Mouse (Mus musculus) testis, adult 2 months (tissue): ENCODE results near the gene Cdv3. TPM values are rescaled to one million over a fixed set of nuclear protein-coding genes. Genes with fewer than 3 reads are reported as not detected.

Experiments
- H3K27ac ChIP-seq: fragments of 200-500 bp; 2 replicates; pipeline ENCODE4 v1.5.1; 2012; ENCODE audit warnings: low read depth, low read length; ENCODE audit not compliant: control insufficient read depth, insufficient read depth
- H3K27me3 ChIP-seq: fragments of 200-500 bp; 2 replicates; pipeline ENCODE4 v1.6.1; 2012; ENCODE audit warnings: mild to moderate bottlenecking, low read length, moderate library complexity; ENCODE audit not compliant: control insufficient read depth, insufficient read depth
- H3K36me3 ChIP-seq: fragments of 200-500 bp; 2 replicates; pipeline ENCODE4 v1.6.1; 2012; ENCODE audit warnings: mild to moderate bottlenecking, low read length; ENCODE audit not compliant: control insufficient read depth, insufficient read depth
- H3K4me1 ChIP-seq: fragments of 200-500 bp; 2 replicates; pipeline ENCODE4 v1.6.1; 2012; ENCODE audit warnings: low read length; ENCODE audit not compliant: control insufficient read depth, insufficient read depth
- H3K4me3 ChIP-seq: fragments of 200-500 bp; 2 replicates; pipeline ENCODE4 v1.5.1; 2012; ENCODE audit warnings: low read depth, mild to moderate bottlenecking, low read length, moderate library complexity, mixed read lengths; ENCODE audit not compliant: control insufficient read depth
- CTCF ChIP-seq: fragments of 200-500 bp; IDR thresholded peaks from 2 replicates; pipeline ENCODE4 v1.5.1; 2012; ENCODE audit warnings: low read depth, mild to moderate bottlenecking, inconsistent platforms, low read length, moderate library complexity; ENCODE audit not compliant: control insufficient read depth, insufficient read depth, insufficient replicate concordance
- POLR2A ChIP-seq: fragments of 200-500 bp; IDR thresholded peaks from 2 replicates; pipeline ENCODE4 v1.6.1; 2012; ENCODE audit warnings: low read depth, mild to moderate bottlenecking, inconsistent platforms, low read length, moderate library complexity; ENCODE audit not compliant: control insufficient read depth
- polyA plus RNA-seq: library from polyadenylated mRNA; depleted of rRNA; stranded (reverse); fragments of >200 nt; gene quantifications from 2 replicates; pipeline ENCODE4 v1.2.3, GENCODE M21; 2012; rRNA removed

Gene Cdv3
- polyA plus RNA-seq, result 229 and 317 TPM in 2 replicates

DNA sequence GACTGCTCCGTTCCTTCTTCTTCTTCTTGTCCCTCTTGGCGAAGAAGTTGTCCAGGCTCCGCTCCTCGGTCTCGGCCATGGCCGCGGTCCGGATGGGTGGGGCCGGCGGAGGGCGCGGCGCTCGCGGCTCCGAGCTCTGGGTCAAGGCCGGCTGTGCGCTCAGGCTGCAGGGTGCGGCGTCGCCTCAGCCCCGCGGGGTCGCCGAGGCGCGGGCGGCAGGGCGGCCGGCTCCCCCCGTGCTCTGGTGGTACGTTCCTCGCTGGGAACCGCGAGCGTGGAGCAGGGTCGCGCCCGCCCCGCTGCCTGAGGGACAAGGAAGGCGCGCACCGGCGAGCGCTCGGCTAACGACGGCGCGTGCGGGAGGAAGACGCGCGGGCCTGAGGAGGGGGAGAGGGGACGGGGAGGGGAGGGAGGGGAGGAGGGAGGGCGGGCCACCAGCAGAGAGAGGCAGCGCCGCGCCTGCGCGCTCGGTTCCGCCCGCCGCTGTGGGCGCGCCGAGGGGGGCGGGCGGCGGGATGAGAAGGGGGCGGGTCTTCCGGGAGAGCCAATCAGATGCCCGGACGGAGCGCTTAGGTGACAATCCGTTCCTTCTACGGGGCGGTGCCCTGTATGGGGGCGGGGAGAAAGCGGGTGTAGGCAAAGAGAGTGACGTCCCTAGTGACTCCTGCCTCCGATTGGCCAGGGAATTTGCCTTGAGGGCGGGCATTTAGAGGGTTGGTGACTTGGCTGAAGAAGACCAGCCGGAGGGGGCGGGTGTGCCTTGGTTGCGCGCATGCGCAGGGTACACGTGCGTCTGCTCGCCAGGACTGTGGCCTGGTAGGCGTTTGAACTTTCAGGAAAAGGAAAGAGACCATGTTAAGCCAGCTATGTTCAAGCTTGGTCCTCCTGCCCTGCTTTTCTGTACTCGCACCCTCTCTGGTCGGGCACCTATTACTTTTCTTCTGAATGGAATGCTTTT lies at the start of gene Cdv3:
Gene Cdv3, minus strand, starts transcription at position 551 of the 958 bp plus-strand sequence.
- no peaks in the 10 kb centered on the region; the same call in 1 of the 2 replicates for H3K36me3 ChIP-seq
- peaks cover 4% of the 10 kb centered on the region for H3K4me1 ChIP-seq
- no peaks in the 10 kb centered on the region for H3K27me3 ChIP-seq
- peak within 1 kb of the TSS; percentile 88 for H3K27ac ChIP-seq
- TF ChIP-seq POLR2A (peak; percentile 85), CTCF (no peak)
- peak within 1 kb of the TSS; percentile 90 for H3K4me3 ChIP-seq

- Histone ChIP-seq H3K4me1 (no peaks in the 10 kb centered on the region), H3K27ac (no peak overlapping the region), H3K36me3 (no peaks in the 10 kb centered on the region), H3K4me3 (no peak overlapping the region), H3K27me3 (no peaks in the 10 kb centered on the region)
- no peak for TF ChIP-seq POLR2A
- no peak for TF ChIP-seq CTCF
Measured at GRCm38 (mm10) chr9:103413457-103413856, 47.8 kb upstream of the Cdv3 start.

- Histone ChIP-seq H3K4me3 (no peak overlapping the region), H3K27ac (no peak overlapping the region), H3K4me1 (no peaks in the 10 kb centered on the region), H3K36me3 (no peaks in the 10 kb centered on the region), H3K27me3 (no peaks in the 10 kb centered on the region)
- TF ChIP-seq POLR2A (no peak), CTCF (no peak)
Measured at GRCm38 (mm10) chr9:103409119-103409518, 43.5 kb upstream of the Cdv3 start.

- Histone ChIP-seq H3K4me1 (no peaks in the 10 kb centered on the region), H3K36me3 (no peaks in the 10 kb centered on the region), H3K27ac (no peak overlapping the region), H3K4me3 (no peak overlapping the region), H3K27me3 (no peaks in the 10 kb centered on the region)
- TF ChIP-seq CTCF (no peak), POLR2A (no peak)
Measured at GRCm38 (mm10) chr9:103408136-103408777, 42.6 kb upstream of the Cdv3 start.

- H3K27ac ChIP-seq, result no peak overlapping the region
- TF ChIP-seq POLR2A, result no peak
- TF ChIP-seq CTCF, result no peak
- H3K27me3 ChIP-seq, result no peaks in the 10 kb centered on the region
- H3K4me1 ChIP-seq, result no peaks in the 10 kb centered on the region; the same call in 1 of the 2 replicates
- H3K36me3 ChIP-seq, result no peaks in the 10 kb centered on the region
- H3K4me3 ChIP-seq, result no peak overlapping the region
Measured at GRCm38 (mm10) chr9:103403331-103403973, 37.8 kb upstream of the Cdv3 start.

- Histone ChIP-seq H3K27me3 (no peaks in the 10 kb centered on the region), H3K36me3 (no peaks in the 10 kb centered on the region), H3K4me1 (no peaks in the 10 kb centered on the region; the same call in 1 of the 2 replicates), H3K4me3 (no peak overlapping the region), H3K27ac (0 out of 2 replicates have a peak overlapping the region, but pooled peaks have one; percentile 13)
- TF ChIP-seq POLR2A (no peak), CTCF (no peak)
Measured at GRCm38 (mm10) chr9:103398509-103399157, 33.0 kb upstream of the Cdv3 start.

DNA sequence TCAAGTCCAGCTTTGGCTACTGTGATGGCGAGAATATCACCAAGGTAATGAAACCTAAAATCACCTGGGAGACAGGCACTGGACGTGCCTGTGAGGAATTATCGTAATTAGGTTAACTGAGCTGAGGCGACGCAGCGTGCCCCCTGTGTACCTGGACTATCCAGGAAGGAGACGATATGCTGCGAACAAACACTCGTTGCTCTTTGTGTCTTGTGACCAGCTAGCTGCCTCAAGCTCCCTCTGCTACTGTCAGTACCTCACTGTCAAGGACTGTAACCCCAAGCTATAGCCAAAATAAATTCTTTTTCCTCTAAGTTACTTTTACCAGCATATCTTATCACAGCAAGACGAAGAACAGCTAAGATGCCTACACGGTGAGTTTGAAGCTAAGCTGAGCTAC lies 27.6 kb upstream of the Cdv3 start:
- TF ChIP-seq POLR2A (no peak), CTCF (no peak)
- H3K36me3 ChIP-seq, result no peaks in the 10 kb centered on the region
- no peak overlapping the region for H3K27ac ChIP-seq
- no peaks in the 10 kb centered on the region for H3K4me1 ChIP-seq
- no peaks in the 10 kb centered on the region for H3K27me3 ChIP-seq
- no peak overlapping the region for H3K4me3 ChIP-seq
